Mouse (Mus musculus) heart, postnatal 0 days (tissue): Measurements from ENCODE around the gene Yap1. TPM values are rescaled to one million over a fixed set of nuclear protein-coding genes. Genes with fewer than 3 reads are reported as not detected.

ENCODE experiments used
- ATAC-seq: fragments of 200-750 bp; cut with Nextera tagmentation; 2 replicates; pipeline ENCODE4 v1.8.0; 2017; ENCODE audit warnings: low read depth, moderate number of reproducible peaks, moderate library complexity; ENCODE audit not compliant: insufficient read depth
- DNase-seq: peaks from one replicate; pipeline ENCODE4 v3.0.0-alpha.2; 2016; ENCODE audit warnings: low spot score
- H3K27ac ChIP-seq: fragments of 300-500 bp; sonication (generic); 2 replicates; pipeline ENCODE4 v1.5.1; 2014; ENCODE audit warnings: low read depth, mild to moderate bottlenecking
- H3K27me3 ChIP-seq: fragments of 300-500 bp; sonication (generic); 2 replicates; pipeline ENCODE4 v1.6.1; 2014; ENCODE audit warnings: low read length, mixed read lengths; ENCODE audit not compliant: control insufficient read depth, insufficient read depth
- H3K36me3 ChIP-seq: fragments of 300-500 bp; sonication (generic); replicated peaks from 2 replicates; pipeline ENCODE4 v1.6.1; 2014; ENCODE audit warnings: low read length, mixed read lengths; ENCODE audit not compliant: control insufficient read depth, insufficient read depth
- H3K4me1 ChIP-seq: fragments of 300-500 bp; sonication (generic); 2 replicates; pipeline ENCODE4 v1.6.1; 2014; ENCODE audit warnings: antibody characterized with exemption; ENCODE audit not compliant: control insufficient read depth, insufficient read depth
- H3K4me2 ChIP-seq: fragments of 300-500 bp; sonication (generic); 2 replicates; pipeline ENCODE4 v1.6.1; 2014; ENCODE audit warnings: low read depth, mild to moderate bottlenecking, low read length, moderate library complexity
- H3K4me3 ChIP-seq: fragments of 300-500 bp; sonication (generic); 2 replicates; pipeline ENCODE4 v1.5.1; 2014; ENCODE audit warnings: low read depth, low read length
- H3K9ac ChIP-seq: fragments of 300-500 bp; sonication (generic); replicated peaks from 2 replicates; pipeline ENCODE4 v1.6.1; 2014; ENCODE audit warnings: low read depth, low read length, mixed read lengths
- H3K9me3 ChIP-seq: fragments of 300-500 bp; sonication (generic); replicated peaks from 2 replicates; pipeline ENCODE4 v1.6.1; 2016; ENCODE audit warnings: low read length; ENCODE audit not compliant: control insufficient read depth
- CTCF ChIP-seq: IDR thresholded peaks from 2 replicates; pipeline ENCODE4 v1.5.1; 2016; ENCODE audit warnings: antibody characterized with exemption, control low read depth, low read depth
- EP300 ChIP-seq: IDR thresholded peaks from 2 replicates; pipeline ENCODE4 v1.6.1; 2016; ENCODE audit warnings: antibody characterized with exemption, low read depth
- WGBS: fragments of 180-500 bp; shearing (Covaris S2); extraction: QIAGEN DNeasy Blood & Tissue Kit; methylation state at CpG from one replicate; pipeline ENCODE4 v1.1.7; 2014; 5-methylcytosine and 5-hydroxymethylcytosine counted together
- polyA plus RNA-seq: library from polyadenylated mRNA; unstranded; fragments of >200 nt; fragmentation: Nextera tagmentation; extraction: Ambion mirVana; gene quantifications from 2 replicates; pipeline ENCODE4 v1.2.1, GENCODE M21; 2015
- total RNA-seq: library from RNA; depleted of rRNA; stranded (reverse); fragments of >200 nt; gene quantifications from 2 replicates; pipeline ENCODE4 v1.2.3, GENCODE M21; 2014; ENCODE audit warnings: low replicate concordance

Yap1 gene
- total and polyA plus RNA-seq, 2 experiments from 2014 or later, result 12.9 to 64.9 TPM

DNA sequence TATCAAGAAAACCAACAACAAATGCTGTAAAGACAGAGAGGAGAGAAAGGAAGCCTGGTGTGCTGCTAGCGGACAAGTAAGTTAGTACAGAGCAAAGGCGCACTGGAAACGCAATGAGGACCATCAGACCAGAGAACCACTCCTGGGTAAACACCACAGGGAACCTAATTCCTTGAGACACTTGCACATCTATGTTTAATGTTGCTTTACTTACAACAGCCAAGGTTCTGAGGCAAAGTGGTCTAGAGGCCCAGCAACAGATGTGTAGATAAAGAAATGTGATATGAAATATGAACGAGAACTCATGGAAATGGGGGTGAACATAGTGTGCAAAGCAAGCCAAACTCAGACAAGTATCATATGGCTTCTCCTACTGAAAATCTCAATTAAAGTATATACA, 64.3 kb downstream of the Yap1 start:
- 92% methylated on average over 4 of the region's 4 CpGs for WGBS
- no peak overlapping the region for H3K4me3 ChIP-seq
- no peak for TF ChIP-seq CTCF
- peaks cover 59% of the 10 kb centered on the region for H3K36me3 ChIP-seq
- H3K9me3 ChIP-seq, result no peaks in the 10 kb centered on the region
- DNase-seq (no peak), ATAC-seq (no peak)
- H3K9ac ChIP-seq, result no peak overlapping the region
- H3K4me1 ChIP-seq, result 0 out of 2 replicates have a peak, but pooled peaks cover 10% of the 10 kb centered on the region
- H3K27ac ChIP-seq, result no peak overlapping the region
- H3K27me3 ChIP-seq, result no peaks in the 10 kb centered on the region
- no peak overlapping the region for H3K4me2 ChIP-seq

DNA sequence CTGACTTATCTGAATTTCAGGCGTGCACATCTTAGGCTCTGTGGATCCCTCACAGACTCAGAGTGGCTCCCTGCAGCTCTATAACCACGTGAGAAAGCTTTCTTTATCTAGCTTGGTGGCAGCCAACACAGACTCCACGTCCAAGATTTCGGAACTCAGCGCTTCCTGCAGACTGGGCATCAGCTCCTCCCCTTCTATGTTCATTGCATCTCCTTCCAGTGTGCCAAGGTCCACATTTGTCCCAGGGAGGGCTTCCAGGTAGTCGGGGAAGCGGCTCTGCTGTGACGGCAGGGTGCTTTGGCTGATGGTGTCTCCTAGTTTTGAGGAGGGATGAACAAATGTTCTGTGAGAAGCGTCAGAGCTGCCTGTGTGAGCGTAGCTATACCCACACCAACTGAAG, 70.0 kb downstream of the Yap1 start:
- Histone ChIP-seq H3K9ac (no peak overlapping the region), H3K27ac (no peak overlapping the region), H3K27me3 (no peaks in the 10 kb centered on the region), H3K4me3 (no peak overlapping the region), H3K4me2 (no peak overlapping the region), H3K36me3 (peaks cover 80% of the 10 kb centered on the region), H3K4me1 (no peaks in the 10 kb centered on the region), H3K9me3 (peaks cover 15% of the 10 kb centered on the region)
- ATAC-seq (no peak), DNase-seq (no peak)
- TF ChIP-seq EP300 (no peak), CTCF (no peak)
- WGBS, result 89% methylated on average over 10 of the region's 10 CpGs

DNA sequence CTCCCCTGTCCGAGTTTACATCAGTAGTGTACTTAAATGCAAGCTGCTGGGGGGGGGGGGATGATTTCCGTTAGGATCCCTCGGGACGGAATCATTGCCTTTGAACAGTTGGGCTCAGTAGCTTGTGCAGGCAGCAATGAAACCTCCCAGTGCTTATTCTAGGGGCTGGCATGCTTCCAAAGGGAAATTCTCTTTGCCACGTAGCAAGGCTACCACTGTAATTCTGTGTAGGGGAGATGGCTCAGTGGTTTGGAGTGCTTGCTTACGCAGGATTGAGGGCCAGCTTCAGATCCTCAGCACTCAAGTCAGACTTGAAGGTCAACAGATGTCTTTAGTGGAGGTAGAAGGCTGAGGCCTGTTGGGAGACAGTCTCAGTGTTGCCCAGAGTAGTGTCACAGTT, 74.8 kb downstream of the Yap1 start:
- Histone ChIP-seq H3K36me3 (peaks cover 39% of the 10 kb centered on the region), H3K4me3 (no peak overlapping the region), H3K9ac (no peak overlapping the region), H3K4me2 (no peak overlapping the region), H3K27ac (peak overlapping the region; percentile 38; the same call in 1 of the 2 replicates), H3K4me1 (no peaks in the 10 kb centered on the region), H3K27me3 (no peaks in the 10 kb centered on the region), H3K9me3 (peaks cover 15% of the 10 kb centered on the region)
- WGBS, result 35% methylated on average over 6 of the region's 6 CpGs
- DNase-seq, result peak; percentile 47
- ATAC-seq, result no peak; the same call in 1 of the 2 replicates
- no peak for TF ChIP-seq EP300
- TF ChIP-seq CTCF, result no peak

DNA sequence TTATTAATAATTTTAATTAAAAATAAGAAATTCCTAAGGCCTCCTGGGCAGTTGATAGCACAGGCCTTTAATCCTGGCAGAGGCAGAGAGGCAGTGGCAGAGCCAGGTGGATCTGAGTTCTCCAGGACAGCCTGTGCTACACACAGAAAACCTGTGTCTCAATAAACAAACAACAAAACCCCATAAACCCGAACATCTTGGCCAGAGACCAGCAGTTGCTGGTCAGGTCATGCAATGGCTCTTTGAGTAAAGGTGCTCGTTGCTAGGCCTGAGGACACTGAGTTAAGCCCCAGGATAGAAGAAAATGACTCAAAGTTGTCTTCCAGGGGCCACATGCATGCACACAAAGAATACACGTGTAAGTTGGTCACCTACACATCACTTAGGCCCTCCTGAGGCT, 75.5 kb downstream of the Yap1 start:
- 86% methylated on average over 3 of the region's 3 CpGs for WGBS
- Histone ChIP-seq H3K27ac (no peak overlapping the region), H3K4me2 (no peak overlapping the region), H3K36me3 (peaks cover 32% of the 10 kb centered on the region), H3K4me1 (no peaks in the 10 kb centered on the region), H3K9me3 (peaks cover 15% of the 10 kb centered on the region), H3K4me3 (no peak overlapping the region), H3K9ac (no peak overlapping the region), H3K27me3 (no peaks in the 10 kb centered on the region)
- DNase-seq (no peak), ATAC-seq (no peak)
- no peak for TF ChIP-seq CTCF
- TF ChIP-seq EP300, result no peak

DNA sequence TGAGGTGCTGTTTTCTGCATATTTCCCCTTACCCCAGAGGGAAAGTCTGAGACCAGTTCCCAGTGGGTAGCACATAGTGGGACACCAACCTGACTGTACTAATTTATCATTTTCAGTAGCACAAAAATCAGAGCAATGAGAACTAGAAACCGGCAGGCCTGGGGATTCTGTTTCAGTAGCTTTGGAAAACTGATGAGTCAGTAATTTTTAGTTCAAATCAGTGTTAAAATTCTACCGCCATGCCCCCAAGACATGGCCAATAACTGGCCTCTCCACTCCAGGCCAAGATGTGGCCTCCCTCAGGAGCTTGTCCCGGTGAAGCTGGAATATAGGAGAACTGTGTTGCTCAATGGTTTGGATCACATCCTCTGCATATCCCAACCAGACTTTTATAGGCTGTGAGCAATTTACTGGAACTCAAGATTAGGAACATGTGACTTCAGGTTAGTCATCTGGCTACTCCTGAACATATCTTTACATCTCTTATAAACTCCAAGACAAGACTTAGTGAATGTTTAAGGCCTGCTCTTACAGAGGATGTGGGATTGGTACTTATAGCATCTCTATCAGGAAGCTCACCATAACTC, 76.1 kb downstream of the Yap1 start:
- Histone ChIP-seq H3K27ac (no peak overlapping the region), H3K4me1 (no peaks in the 10 kb centered on the region), H3K4me3 (no peak overlapping the region), H3K4me2 (no peak overlapping the region), H3K36me3 (peaks cover 28% of the 10 kb centered on the region), H3K9me3 (peaks cover 15% of the 10 kb centered on the region), H3K9ac (no peak overlapping the region), H3K27me3 (no peaks in the 10 kb centered on the region)
- TF ChIP-seq CTCF (no peak), EP300 (no peak)
- DNase-seq (no peak), ATAC-seq (no peak)
- WGBS, result 86% methylated on average over 3 of the region's 3 CpGs

DNA sequence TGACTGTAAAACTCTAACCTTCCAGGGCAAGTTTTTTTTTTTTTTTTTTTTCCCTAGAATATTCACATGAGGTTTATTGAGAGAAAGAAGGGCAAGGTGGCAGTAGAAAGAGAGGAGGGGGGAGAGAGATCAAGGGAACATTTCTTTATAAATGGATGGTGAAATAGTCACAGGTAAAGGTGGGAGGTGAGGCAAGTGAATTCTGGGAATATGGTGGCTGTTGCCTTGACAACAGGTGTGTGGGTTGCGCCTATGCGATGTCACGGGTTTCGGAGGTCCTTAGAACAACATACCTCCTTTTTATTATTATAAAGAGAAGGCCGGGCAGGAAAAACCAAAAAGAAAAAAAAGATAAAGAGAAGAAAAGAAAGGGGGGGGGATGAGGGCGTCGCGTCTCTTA, 89.5 kb downstream of the Yap1 start:
- no peaks in the 10 kb centered on the region for H3K9me3 ChIP-seq
- H3K4me2 ChIP-seq, result peak overlapping the region; percentile 65
- no peak for TF ChIP-seq CTCF
- no peak for TF ChIP-seq EP300
- 63% methylated on average over 8 of the region's 8 CpGs for WGBS
- DNase-seq, result no peak
- H3K4me1 ChIP-seq, result no peaks in the 10 kb centered on the region
- no peaks in the 10 kb centered on the region for H3K27me3 ChIP-seq
- peak overlapping the region; percentile 27; the same call in 1 of the 2 replicates for H3K27ac ChIP-seq
- no peak overlapping the region for H3K9ac ChIP-seq
- no peak for ATAC-seq
- H3K36me3 ChIP-seq, result no peaks in the 10 kb centered on the region
- no peak overlapping the region for H3K4me3 ChIP-seq
